Mouse (Mus musculus) olfactory bulb, adult 2 months (tissue): Measurements from ENCODE around the gene Osbp2. TPM values are rescaled to one million over a fixed set of nuclear protein-coding genes. Genes with fewer than 3 reads are reported as not detected.
A peak's percentile ranks its signal among the peaks of the same experiment; 100 is the strongest.

Source experiments
- H3K27ac ChIP-seq: fragments of 200-500 bp; 2 replicates; pipeline ENCODE4 v1.5.1; 2012; ENCODE audit warnings: low read depth, low read length; ENCODE audit not compliant: insufficient read depth
- H3K4me1 ChIP-seq: fragments of 200-500 bp; 2 replicates; pipeline ENCODE4 v1.6.1; 2012; ENCODE audit warnings: low read length; ENCODE audit not compliant: control insufficient read depth, insufficient read depth
- H3K4me3 ChIP-seq: fragments of 200-500 bp; 2 replicates; pipeline ENCODE4 v1.5.1; 2012; ENCODE audit warnings: mild to moderate bottlenecking, low read depth, low read length, moderate library complexity; ENCODE audit not compliant: insufficient read depth
- CTCF ChIP-seq: fragments of 200-500 bp; IDR thresholded peaks from 2 replicates; pipeline ENCODE4 v1.5.1; 2012; ENCODE audit warnings: low read depth, mild to moderate bottlenecking, low read length, moderate library complexity; ENCODE audit not compliant: insufficient read depth
- POLR2A ChIP-seq: fragments of 200-500 bp; IDR thresholded peaks from 2 replicates; pipeline ENCODE4 v1.6.1; 2012; ENCODE audit warnings: mild to moderate bottlenecking, low read depth, low read length, moderate library complexity; ENCODE audit not compliant: insufficient read depth
- WGBS: fragments of 180-500 bp; shearing (Covaris S2); methylation state at CpG from one replicate; pipeline ENCODE4 v1.1.7; 2018; 5-methylcytosine and 5-hydroxymethylcytosine counted together
- polyA plus RNA-seq: library from polyadenylated mRNA; stranded (reverse); fragments of >200 nt; gene quantifications from 2 replicates; pipeline ENCODE4 v1.2.4, GENCODE M21; 2012; ENCODE audit warnings: low replicate concordance; ENCODE audit not compliant: missing spikeins, insufficient read depth, insufficient read length

Osbp2 gene
- polyA plus RNA-seq, 1 experiment = not detected

- 57% methylated on average over 21 of the region's 21 CpGs for WGBS
- Histone ChIP-seq H3K27ac (no peak overlapping the region), H3K4me3 (no peak overlapping the region), H3K4me1 (peaks cover 18% of the 10 kb centered on the region)
- no peak for TF ChIP-seq POLR2A
Measured at GRCm38 (mm10) chr11:3833544-3834420, 29.9 kb downstream of the Osbp2 start.

- peaks cover 18% of the 10 kb centered on the region for H3K4me1 ChIP-seq
- 25% methylated on average over 6 of the region's 6 CpGs for WGBS
- TF ChIP-seq POLR2A (no peak), CTCF (no peak)
Measured at GRCm38 (mm10) chr11:3832193-3832901, 31.4 kb downstream of the Osbp2 start.

GRCm38 (mm10) chr11:3829736-3830135 lies 34.0 kb downstream of the Osbp2 start:
- peaks cover 18% of the 10 kb centered on the region for H3K4me1 ChIP-seq
- TF ChIP-seq CTCF = no peak
- no peak for TF ChIP-seq POLR2A
- 78% methylated on average over 5 of the region's 5 CpGs for WGBS
- no peak overlapping the region for H3K27ac ChIP-seq
- no peak overlapping the region for H3K4me3 ChIP-seq

More at GRCm38 (mm10) chr11:3832193-3832901, 31.4 kb downstream of the Osbp2 start:
- Histone ChIP-seq H3K4me3 (no peak overlapping the region), H3K27ac (0 out of 2 replicates have a peak overlapping the region, but pooled peaks have one; percentile 41)

GRCm38 (mm10) chr11:3824138-3824537 lies 39.6 kb downstream of the Osbp2 start:
- peaks cover 10% of the 10 kb centered on the region for H3K4me1 ChIP-seq
- no peak overlapping the region for H3K4me3 ChIP-seq
- WGBS = 85% methylated on average over 5 of the region's 5 CpGs
- TF ChIP-seq POLR2A (no peak), CTCF (no peak)
- no peak overlapping the region for H3K27ac ChIP-seq

GRCm38 (mm10) chr11:3823378-3823777 lies 40.3 kb downstream of the Osbp2 start:
- peaks cover 10% of the 10 kb centered on the region for H3K4me1 ChIP-seq

GRCm38 (mm10) chr11:3817986-3818758 lies 45.5 kb downstream of the Osbp2 start:
- WGBS = 41% methylated on average over 4 of the region's 4 CpGs
- Histone ChIP-seq H3K4me3 (no peak overlapping the region), H3K4me1 (peaks cover 6% of the 10 kb centered on the region; the same call in 1 of the 2 replicates), H3K27ac (no peak overlapping the region)
- TF ChIP-seq POLR2A (no peak), CTCF (no peak)

More at GRCm38 (mm10) chr11:3823378-3823777, 40.3 kb downstream of the Osbp2 start:
- no peak for TF ChIP-seq POLR2A
- TF ChIP-seq CTCF = no peak
- WGBS = 18% methylated on average over 2 of the region's 2 CpGs
- Histone ChIP-seq H3K4me3 (no peak overlapping the region), H3K27ac (no peak overlapping the region)

- no peak overlapping the region for H3K4me3 ChIP-seq
- TF ChIP-seq CTCF (no peak), POLR2A (no peak)
- H3K4me1 ChIP-seq = no peaks in the 10 kb centered on the region
- no peak overlapping the region for H3K27ac ChIP-seq
Measured at GRCm38 (mm10) chr11:3815951-3816350, 47.8 kb downstream of the Osbp2 start.

GRCm38 (mm10) chr11:3813340-3813739 lies 50.4 kb downstream of the Osbp2 start:
- no peak for TF ChIP-seq POLR2A
- no peak for TF ChIP-seq CTCF
- Histone ChIP-seq H3K4me1 (no peaks in the 10 kb centered on the region), H3K27ac (no peak overlapping the region), H3K4me3 (no peak overlapping the region)
